Mouse (Mus musculus) lung, postnatal 36 days (tissue): ENCODE data around the gene Ggta1.
A peak's percentile ranks its signal among the peaks of the same experiment; 100 is the strongest.
"Not testable (repeated sequence)": the region's sequence is repeated elsewhere in the genome, so short reads cannot be mapped to it uniquely, and the experiment has no call there.

Source experiments
- DNase-seq: peaks from one replicate; pipeline ENCODE4 v3.0.0; 2022; ENCODE audit warnings: mixed read lengths

The Ggta1 gene

DNA sequence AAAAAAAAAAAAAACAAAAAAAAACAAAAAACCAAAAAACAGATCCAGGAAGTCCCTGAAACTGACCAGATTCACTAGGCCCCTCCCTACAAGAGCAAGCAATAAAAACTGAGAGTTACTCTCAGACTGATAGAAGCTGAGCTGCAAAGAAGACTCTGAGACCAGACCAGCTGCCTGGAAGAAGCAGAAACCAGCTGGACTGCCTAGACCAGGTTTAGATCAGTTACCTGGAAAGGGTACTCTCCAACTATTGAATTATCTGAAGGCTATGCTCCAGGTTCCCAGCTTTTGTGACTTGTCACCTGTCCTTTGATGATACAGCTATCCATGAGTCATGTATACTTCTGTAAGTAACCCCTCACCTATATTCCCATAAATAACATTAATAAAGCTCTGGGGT, 3.7 kb downstream of the Ggta1 start:
- DNase-seq: no peak

DNA sequence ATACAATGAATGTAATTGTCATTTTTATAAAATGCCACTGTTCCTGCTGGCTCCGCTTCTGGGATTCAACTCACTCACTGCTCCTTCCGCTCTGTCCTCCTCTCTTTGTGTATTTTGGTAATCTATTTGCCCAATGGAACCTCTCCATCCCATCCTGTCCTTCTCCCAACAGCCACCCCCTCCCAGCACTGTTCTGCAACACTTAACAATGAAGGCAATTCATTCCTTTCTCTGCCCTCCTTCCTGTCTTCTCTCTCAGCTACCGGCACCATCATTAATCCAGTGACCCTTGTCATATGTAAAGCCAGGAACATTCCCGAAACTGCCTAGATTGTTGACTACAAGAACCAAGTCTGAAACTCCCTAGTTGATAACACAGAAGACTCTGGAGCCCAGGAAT, 4.6 kb downstream of the Ggta1 start:
- DNase-seq: no peak

DNA sequence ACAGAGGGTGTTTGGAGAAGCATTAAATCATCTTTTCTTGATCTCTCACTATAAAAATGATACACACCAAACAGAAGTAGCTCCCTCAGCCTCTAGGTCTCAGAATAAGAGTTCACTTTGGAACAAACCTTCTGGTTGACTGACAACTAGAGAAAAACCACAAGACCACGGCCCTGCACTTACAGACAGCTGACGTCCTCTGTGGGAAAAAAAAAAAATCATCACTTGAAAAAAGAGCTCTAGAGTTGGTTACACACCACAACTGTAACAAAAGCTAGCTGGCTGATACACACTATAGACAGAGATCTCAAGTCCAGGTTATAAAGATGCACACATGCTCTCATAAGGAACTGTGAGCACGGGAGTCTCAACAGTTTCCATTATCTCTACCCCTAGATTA, 9.3 kb downstream of the Ggta1 start:
- no peak for DNase-seq

DNA sequence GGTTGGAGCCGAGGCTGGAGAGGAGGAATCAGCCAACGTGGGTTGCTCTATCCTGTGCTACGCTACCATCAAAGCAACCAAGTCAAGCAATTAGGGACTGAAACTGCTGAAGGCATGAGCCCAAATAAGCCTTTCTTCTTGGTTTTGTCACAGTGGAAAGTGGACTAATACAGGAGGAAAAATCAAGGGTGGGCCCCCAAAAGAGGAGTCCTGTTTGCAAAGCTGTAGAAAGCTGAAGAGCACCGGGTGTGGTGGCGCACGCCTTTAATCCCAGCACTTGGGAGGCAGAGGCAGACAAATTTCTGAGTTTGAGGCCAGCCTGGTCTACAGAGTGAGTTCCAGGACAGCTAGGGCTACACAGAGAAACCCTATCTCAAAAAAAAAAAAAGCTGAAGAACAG, 10.3 kb downstream of the Ggta1 start:
- DNase-seq: not testable (repeated sequence)

DNA sequence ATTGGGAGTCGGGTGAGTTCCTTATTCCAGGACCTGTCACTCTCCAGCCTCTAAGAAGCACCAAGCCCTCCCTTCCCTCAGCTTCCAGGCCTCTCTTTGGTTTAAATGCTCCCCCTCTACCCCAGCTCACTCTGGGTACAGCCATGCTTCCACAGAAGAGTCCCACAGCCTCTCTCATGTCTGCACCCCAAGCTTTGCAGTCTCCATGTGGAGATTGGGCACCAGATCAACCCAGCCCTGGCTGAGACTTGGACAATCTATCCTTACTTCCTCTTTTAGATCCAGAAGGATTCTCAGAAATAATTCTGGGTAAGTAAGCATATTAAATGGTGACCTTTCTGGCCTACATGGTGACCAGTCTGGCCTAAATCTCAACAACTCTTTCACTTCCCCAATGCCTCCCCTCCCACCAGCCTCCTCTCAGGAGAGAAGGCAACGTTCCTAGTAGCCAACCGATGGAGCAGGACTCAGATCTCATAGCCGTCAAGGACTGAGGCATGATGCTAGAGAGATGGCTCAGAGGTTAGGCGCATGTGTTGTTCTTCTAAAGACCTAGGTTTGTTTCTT, 11.5 kb downstream of the Ggta1 start:
- DNase-seq: no peak

DNA sequence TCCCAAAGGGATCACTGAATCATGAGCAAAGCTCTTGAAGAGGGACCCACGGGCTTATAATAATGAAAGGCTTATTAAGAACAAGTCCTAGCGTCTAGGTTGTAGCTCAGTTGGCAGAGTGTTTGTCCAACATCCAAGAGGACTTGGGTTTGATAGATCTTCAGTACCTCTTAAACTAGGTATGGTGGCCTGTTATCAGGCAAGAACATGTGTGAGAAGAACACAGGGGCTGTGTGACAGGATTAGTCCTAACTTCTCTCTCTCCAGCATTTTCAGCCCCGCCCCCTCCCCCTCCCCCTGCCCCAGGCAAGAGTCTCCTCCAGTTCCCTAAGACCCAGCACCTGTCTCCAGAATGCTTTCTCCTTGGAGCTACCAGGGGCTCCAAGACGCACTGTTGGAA, 12.2 kb downstream of the Ggta1 start:
- no peak for DNase-seq

DNA sequence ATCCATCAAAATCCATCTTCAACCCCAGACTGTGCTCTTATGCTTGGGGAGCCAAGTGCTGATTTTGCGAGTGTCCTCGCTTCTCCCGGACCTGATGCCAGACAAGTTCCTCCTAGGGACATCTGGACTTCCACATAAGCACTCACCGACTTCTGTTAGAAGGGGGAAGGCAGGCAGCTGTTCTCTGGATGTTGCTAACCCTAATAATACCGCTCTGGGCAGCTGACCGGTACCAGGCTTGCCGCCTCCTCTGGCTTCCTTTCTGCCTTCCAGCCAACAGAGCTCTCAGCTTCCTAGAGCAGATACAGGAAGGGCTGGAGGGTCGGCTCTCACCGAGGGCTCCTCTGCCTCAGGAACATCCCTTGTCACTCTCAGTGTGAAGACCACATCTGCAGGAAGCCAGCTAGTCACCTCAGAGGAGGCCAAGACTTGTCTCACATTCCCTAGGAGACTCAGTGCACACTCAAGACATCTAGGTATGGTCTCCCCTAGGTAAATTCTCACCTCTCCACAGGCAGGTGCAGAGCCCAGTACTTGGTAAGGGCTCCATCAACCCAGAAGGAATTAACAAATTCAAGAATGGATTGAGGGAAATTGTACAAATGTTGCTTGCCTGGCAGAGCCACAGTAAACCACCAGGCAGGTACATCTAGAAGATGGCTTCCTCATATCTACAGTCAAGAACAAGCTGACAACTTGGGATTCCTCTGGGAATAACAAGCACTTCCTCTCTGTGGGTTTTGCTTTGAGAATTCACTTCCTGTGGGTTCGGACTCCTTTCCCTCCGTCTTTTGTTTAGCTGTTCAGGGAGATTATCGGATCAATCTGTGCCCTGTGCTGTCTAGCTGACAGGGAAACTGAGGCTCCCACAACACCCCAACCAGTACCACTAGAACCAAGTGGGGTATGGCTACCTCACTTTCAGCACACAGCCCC, 13.1 kb downstream of the Ggta1 start:
- DNase-seq: no peak

DNA sequence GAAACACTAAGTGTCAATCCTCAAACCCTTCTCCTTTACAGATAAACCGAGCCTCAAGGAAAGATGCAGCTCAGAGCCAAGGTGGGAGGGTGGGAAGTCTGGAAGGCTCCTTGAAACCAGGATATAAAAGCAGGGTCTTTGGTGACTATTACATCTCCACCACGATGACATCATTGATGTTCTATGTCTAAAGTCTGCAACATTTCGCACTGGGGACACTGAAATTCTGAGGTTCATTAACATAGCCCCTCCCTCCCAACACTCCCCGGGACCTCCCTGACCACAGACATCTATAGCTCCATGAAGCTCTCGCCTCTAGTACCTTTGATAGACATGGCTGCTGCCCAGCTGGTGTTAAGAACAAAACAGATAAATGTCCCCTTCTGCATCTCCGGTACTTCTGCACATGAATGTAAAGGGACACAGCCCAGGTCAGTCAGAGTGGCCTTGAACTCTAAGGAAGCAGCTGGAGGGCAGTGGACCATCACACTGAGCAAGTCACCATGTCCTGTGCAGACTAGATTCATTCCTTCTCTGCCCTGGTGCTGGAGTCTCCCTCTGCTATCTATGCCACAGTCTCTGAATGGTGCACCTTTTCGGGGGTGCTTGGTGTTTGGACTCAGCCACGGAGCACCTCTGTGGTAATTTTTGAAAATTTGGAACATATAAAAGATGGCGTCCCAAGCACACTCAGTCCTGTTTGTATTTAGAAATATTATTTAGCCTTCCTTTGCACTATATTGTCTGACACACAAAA, 13.9 kb downstream of the Ggta1 start:
- DNase-seq: no peak

DNA sequence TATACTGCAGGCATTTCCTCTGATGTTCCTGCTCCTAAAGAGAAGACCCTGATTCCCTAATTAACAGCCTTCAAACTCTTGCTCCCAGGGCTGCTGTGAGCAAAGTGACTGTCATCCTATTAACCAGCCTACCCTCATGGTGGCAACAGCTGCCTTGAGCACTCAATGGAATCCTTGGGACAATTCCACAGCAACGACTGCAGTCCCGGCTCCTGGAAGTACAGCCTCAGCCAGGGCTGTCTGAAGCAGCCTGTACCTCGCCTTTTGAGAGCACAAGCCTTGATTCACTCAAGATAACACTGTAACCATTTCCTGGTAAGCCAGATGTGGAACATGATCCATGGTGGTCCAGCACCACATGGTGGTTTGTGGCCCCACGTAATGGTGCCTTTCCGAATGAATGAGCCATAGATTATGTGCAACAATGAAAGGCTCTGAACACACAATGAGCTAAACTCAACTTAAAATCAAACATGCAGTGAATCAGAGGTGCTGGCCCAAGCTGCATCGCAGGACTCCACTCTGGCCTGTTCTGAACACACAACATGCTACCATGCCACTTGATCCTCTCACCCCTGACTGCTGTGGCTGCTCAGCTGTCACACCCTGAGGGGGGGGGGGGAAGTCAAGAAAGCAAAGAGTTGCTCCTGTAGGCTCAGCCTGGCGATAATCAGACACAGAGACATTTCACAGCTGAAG, 14.7 kb downstream of the Ggta1 start:
- DNase-seq: no peak

DNA sequence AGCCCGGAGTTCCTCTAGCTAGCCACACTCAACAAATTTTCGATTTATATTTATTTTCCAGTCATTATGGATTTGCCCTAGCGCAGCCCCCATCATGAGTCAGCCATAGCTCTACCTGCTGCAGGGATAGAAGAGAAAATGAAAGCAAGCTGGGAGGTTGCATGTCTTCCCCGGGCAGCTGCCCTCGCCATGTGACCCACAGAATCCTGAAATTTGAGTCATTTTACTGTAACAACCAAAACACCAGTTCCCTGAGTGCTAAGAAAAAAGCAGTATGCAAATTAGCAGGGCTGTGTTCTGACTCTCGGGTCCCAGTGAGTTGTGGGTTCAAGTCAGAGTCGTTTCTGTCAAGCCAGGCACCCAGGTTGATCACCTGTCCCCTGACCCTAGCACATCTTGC, 15.6 kb downstream of the Ggta1 start:
- DNase-seq: no peak

DNA sequence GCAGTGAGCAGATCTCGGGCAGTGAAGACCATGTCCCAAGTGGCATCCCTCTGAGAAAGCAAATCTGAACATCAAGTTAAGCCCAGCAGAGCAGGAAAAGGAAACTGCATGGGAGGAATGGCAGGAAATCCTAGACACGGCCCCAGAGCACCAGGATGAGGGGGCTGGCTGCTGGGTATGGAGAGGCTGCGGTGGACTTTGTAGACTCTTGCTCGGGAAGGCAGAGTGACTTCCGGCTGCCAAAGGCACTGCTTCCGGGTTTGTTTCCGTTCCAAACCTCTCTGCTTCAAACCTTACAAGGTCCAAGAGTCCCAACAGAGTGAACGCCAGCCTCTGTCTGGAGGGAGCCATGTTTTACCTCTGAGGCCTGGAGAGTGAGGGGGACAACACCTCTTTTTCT, 16.2 kb downstream of the Ggta1 start:
- DNase-seq: no peak

DNA sequence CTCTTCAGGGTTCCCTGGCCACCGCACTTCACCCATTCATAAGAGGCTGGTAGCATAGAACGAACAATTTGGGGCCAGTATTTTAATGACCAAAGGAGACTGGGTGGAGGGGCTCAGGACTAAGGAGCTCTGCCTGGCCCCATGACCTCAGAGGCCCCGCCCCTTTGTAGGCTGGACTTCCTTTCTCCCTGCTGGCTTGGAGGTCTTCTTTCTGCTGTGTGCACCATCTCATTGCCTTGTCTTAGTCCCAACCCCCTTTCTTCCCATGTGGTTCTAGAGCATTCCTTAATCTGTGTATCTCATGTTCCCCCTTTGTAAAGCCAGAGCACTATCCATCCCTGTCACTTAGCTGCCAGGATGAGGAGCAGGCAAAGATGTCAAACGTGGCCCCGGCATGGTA, 16.7 kb downstream of the Ggta1 start:
- DNase-seq: no peak

DNA sequence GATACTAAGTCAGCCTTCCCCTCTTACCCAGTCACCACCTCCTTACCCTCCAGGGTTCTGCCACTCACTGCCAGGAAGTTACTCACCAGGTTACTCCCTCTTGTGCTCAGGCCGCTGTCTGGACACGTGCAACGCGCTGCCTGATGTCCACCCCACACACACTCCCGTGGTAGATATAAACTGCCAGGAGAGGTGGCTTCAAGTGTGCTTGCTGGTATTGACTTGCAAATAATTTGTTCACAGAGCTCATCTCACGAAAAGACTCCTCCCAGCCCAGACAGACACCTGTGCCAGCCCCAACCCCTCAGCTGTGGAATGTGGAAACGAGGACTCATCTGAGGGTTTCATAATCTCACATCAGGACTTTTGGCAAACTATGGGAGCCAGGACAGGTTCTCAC, 17.4 kb downstream of the Ggta1 start:
- DNase-seq: no peak

DNA sequence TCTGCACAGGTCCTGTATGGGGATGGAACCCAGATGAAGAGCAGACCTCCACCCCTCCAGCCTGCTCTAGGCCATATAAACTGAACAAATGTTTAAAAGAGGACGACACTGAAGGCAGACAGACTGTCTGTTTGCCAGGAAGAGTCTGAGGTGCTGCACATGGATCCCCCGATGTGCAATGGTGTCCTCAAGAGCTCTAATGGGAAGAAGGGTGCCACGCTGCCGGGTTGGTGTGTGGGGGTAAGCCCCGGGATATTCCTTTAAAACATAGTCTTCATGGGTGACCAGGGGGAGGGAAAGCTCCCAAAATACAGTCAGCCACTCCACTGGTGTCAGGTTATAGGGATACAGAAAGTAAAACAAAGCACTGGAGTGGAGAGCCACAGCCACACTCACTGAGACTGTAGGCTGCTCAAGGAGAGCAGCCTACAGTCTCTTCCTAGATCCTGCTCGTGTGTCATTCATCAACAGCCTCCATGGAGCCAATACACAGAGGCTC, 18.2 kb downstream of the Ggta1 start:
- no peak for DNase-seq

DNA sequence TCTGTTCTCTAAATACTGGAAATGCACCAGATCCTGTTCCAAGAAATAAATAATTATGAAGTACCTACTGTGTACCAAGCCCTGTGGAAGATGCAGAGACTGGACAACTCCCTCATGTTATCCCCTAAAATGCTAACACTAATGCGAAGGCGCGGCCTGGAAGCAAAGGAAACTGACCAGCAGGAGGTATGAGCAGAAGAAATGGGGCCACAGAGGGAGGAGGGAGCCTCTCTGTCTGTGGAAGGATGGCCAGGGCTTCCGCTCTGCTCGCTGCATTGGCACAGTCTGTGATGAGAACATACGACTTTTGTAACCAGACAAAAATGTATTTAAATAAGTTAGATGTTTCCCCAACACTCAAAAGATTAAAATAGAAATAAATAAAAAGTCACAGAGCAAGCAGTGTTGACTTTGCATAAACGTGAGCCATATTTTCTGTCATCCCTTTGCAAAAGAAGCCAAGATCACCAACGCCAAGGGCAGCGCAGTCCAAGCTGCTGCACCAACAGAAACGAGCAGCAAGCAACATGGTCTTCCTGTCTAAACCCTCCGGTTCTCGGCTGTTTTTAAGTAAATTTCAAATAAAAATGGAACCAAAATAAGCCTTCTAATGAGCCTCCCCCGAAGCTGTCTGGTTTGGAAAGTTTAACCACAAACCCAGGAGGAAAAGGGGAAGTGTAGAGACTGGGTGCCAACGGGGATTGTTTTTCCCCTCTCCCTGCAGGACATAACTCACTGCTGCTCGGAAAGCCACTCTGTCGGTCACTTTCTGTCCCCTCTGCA, 18.9 kb downstream of the Ggta1 start:
- no peak for DNase-seq

DNA sequence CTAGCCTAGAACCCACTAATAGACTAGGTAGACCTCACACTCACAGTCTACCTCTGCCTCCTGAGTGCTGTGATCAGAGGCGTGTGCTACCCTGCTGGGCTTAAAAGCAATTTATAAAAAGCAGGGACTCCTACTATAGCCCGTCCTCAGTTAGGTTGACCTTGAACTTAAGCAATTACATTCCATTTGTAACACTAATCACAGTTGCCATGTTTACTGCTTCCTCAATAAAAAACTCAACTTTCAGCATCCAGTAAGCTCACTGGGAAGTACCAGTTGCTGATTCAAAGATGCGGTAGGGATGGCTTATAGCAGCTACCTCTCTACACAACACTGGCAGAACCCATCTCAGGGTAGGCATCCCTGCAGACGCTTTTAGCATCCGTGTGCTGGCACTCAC, 19.7 kb downstream of the Ggta1 start:
- DNase-seq: no peak

DNA sequence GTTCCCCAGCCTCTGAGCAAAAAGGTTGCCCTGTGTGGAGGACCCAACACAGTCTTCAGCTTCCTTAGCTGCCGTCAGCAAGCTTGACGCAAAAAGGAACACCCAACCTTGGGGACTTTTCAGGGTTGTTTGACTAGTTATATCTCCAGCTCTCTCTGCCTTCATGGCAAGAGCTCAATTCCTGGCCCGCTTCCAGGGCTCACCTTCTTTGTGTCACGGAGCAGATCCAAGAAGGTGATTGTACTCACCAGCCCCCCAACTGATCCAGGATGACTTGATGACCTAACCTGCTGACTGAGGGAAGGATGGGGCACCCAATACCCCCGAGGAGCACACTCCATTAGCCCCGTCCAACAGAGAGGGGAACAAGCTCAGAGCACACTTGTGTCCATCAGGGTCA, 21.0 kb downstream of the Ggta1 start:
- DNase-seq: no peak

DNA sequence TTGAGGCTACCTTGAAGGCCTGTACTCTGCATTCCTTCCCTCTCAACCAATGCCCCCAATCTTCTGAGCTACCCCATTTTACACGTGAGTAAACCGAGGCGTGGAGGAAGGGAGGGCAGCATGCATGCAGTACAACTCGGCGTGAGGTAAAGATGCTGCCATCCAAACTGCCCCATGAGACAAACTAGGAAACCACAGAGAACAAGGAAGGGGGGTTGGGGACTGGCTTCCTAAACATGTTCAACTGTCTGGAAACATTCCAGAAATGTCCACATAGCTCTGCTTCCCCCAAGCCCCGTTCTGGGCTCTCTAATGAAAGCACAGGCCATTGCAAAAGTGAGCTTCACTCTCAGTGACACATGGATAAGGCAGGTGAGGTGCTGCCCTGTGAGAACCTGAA, 21.6 kb downstream of the Ggta1 start:
- no peak for DNase-seq

DNA sequence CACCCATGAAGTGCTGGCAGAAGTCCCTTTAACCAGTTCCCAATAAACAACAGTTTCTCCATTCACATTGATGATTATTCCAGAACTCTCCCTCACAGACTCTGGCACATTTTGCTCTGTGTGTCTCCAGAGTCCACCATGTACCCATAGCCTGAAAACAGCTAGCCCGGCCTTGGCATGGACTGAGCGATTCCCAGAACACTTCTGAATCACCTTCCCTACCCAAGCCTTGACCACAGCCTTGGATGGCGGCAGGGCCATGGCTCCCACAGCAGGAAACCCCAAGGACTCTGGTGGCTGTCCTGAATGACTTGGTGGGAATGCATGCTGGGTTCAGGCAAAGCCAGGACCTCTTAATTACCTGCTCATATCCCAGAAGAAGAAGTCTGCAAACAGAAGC, 22.6 kb downstream of the Ggta1 start:
- DNase-seq: no peak

DNA sequence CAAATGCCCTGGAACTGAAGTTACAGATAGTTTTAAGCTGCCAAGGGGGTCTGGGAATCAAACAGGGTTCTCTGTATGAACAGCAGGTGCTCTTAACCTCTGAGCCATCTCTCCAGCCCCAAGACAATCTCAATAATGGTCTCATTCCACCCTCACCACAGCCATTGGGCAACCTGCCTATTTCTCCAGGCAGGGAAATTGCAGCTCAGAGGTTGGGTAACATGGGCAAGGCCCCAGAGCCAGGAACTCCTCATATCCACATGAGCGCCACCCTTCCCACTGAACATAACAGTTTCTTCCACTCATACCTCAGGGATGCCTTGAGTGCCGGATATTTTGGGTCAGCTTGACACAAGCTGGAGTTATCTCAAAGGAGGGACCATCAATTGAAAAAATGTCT, 25.2 kb downstream of the Ggta1 start:
- peak; percentile 62 for DNase-seq

DNA sequence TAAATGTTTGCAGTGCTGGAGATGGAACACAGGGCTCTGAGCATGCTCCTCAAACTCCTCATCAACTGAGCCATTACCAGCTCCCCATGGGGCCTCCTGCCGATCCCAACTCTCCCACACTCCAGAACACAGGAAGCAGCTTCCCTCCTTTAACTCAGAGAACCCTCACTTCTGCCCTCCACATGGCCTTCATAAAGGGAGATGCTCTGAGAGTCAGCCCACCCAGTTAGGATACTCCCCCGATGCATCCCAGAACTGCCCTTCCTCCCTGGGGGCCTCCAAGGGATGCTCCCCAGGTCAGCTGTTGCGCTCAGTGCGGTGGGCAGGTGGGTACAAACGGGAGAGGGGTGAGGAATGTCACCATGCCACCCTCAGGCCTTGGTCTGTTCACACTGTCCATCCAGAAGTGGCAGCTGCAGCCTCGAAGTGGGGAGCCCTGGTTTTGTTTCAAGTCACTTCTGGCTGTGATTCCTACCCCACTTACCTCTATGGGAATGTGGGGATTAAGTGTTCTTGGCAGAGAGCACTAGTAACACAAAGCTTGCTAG, 28.4 kb downstream of the Ggta1 start:
- no peak for DNase-seq

DNA sequence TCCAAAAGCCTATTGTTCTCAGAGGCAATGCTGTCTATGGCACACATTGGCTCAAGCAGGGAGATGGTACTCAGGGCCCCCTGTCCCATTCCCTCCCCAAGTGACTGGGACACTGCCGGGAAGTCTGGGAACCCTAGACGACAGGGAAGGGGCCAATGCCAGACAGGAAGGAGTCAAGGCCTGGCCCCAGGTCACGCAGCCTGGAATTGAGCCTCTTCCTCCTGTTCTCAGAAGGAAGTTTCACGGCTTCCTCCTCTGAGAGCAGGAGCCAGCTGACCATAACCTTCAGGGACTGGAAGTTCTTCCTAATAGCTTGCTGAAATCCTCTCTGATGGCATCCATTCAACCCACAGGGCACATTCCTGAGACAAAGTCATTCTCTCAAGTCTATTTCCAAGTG, 29.6 kb downstream of the Ggta1 start:
- peak; percentile 61 for DNase-seq
